Mouse (Mus musculus): ENCODE measurements around the gene Gabrr3.

DNA sequence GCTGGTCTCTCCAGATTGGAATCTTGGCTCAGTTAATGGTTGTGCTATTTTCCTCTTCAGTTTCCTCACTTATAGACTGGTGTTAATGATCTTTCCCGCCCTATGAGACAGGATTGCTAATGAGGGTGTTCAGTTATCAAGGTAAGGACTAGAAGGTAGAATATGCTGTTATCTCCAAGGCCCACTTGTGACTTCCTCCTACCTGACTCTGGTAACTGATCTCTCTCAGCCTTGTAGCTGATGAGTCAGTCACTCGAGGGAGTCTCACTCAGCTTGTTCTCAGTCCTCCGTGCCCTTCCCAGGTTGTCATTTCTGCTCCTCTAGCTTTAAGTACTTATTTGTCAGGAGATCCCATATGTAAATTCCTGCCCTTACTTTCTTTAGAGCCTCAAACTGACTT, 70.8 kb downstream of the Gabrr3 start:
- TF ChIP-seq HCFC1 (IDR thresholded peaks at IDR 0.05; ENCODE audit: borderline replicate concordance, insufficient read depth, low read length) (no peak), ZC3H11A (IDR thresholded peaks at IDR 0.05; ENCODE audit: borderline replicate concordance, low read depth, low read length) (no peak)
